Mouse (Mus musculus) heart, adult 2 months (tissue): ENCODE measurements around the gene Cxcl5.

Source experiments
- CTCF ChIP-seq: fragments of 200-600 bp; IDR thresholded peaks from 2 replicates; pipeline ENCODE4 v1.8.1; 2022; ENCODE audit warnings: antibody characterized with exemption, mild to moderate bottlenecking, moderate library complexity
- EP300 ChIP-seq: fragments of 200-500 bp; IDR thresholded peaks from 2 replicates; pipeline ENCODE4 v1.6.1; 2011; ENCODE audit warnings: low read depth, low read length, control low read depth; ENCODE audit not compliant: insufficient read depth
- POLR2A ChIP-seq: fragments of 200-500 bp; IDR thresholded peaks from 2 replicates; pipeline ENCODE4 v1.6.1; 2011; ENCODE audit warnings: mild to moderate bottlenecking, low read depth, low read length, control low read depth; ENCODE audit not compliant: insufficient read depth

DNA sequence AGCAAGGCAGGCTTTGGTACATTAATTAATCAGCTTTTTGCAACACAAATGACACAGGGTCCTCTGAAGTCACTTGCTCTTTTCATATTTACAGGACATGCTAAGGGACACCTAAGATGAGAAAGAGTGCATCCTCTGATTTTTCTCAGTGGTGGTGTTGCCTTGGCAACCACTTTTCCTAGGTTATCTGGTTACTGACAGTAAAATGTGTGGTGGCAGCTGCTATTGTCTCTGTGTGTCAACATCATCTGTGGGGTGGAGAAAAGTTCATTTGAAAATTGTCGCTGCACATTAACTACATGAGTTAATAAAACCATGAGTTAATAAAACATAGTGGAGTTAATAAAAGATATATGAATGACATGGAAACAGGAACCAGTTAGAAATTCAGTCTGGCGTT, 47.8 kb upstream of the Cxcl5 start:
- TF ChIP-seq POLR2A (no peak), CTCF (no peak), EP300 (no peak)
